Mouse (Mus musculus) midbrain, embryonic 14.5 days (tissue): ENCODE results near the gene Mlph. TPM values are rescaled to one million over a fixed set of nuclear protein-coding genes. Genes with fewer than 3 reads are reported as not detected.

Experiments
- ATAC-seq: fragments of 200-750 bp; cut with Nextera tagmentation; 2 replicates; pipeline ENCODE4 v1.8.0; 2017; ENCODE audit warnings: moderate number of reproducible peaks, moderate library complexity; ENCODE audit not compliant: low FRiP score, low TSS enrichment
- DNase-seq: peaks from one replicate; pipeline ENCODE4 v3.0.0-alpha.2; 2015
- H3K27ac ChIP-seq: fragments of 300-500 bp; sonication (generic); replicated peaks from 2 replicates; pipeline ENCODE4 v1.5.1; 2014; ENCODE audit warnings: mild to moderate bottlenecking, low read depth, low read length, moderate library complexity
- H3K27me3 ChIP-seq: fragments of 300-500 bp; sonication (generic); 2 replicates; pipeline ENCODE4 v1.6.1; 2014; ENCODE audit warnings: low read length, control low read depth, mixed read lengths; ENCODE audit not compliant: control insufficient read depth, insufficient read depth
- H3K36me3 ChIP-seq: fragments of 300-500 bp; sonication (generic); 2 replicates; pipeline ENCODE4 v1.6.1; 2014; ENCODE audit warnings: low read length, control low read depth; ENCODE audit not compliant: control insufficient read depth, insufficient read depth
- H3K4me1 ChIP-seq: fragments of 300-500 bp; sonication (generic); 2 replicates; pipeline ENCODE4 v1.6.1; 2014; ENCODE audit warnings: mild to moderate bottlenecking, antibody characterized with exemption, low read length, control low read depth; ENCODE audit not compliant: control insufficient read depth, insufficient read depth
- H3K4me2 ChIP-seq: fragments of 300-500 bp; sonication (generic); 2 replicates; pipeline ENCODE4 v1.6.1; 2014; ENCODE audit warnings: mild to moderate bottlenecking, low read length, moderate library complexity
- H3K4me3 ChIP-seq: fragments of 300-500 bp; sonication (generic); replicated peaks from 2 replicates; pipeline ENCODE4 v1.5.1; 2014; ENCODE audit warnings: low read depth, low read length
- H3K9ac ChIP-seq: fragments of 300-500 bp; sonication (generic); replicated peaks from 2 replicates; pipeline ENCODE4 v1.6.1; 2014; ENCODE audit warnings: mild to moderate bottlenecking, low read length, moderate library complexity
- H3K9me3 ChIP-seq: fragments of 300-500 bp; sonication (generic); 2 replicates; pipeline ENCODE4 v1.6.1; 2016; ENCODE audit warnings: low read length, control low read depth, mixed read lengths; ENCODE audit not compliant: control insufficient read depth
- WGBS: fragments of 180-500 bp; shearing (Covaris S2); extraction: QIAGEN DNeasy Blood & Tissue Kit; methylation state at CpG from one replicate; pipeline ENCODE4 v1.1.7; 2014; 5-methylcytosine and 5-hydroxymethylcytosine counted together
- polyA plus RNA-seq: library from polyadenylated mRNA; unstranded; fragments of >200 nt; fragmentation: Nextera tagmentation; extraction: Ambion mirVana; gene quantifications from 2 replicates; pipeline ENCODE4 v1.2.1, GENCODE M21; 2014

Gene Mlph
- polyA plus RNA-seq, 1 experiment from 2014 or later: 0.12 TPM

GRCm38 (mm10) chr1:90981346-90981745 lies 66.5 kb downstream of the Mlph start:
- no peak overlapping the region for H3K4me2 ChIP-seq
- H3K4me1 ChIP-seq: no peaks in the 10 kb centered on the region
- no peak for DNase-seq
- H3K36me3 ChIP-seq: no peaks in the 10 kb centered on the region
- WGBS: 79% methylated on average over 3 of the region's 3 CpGs
- no peak for ATAC-seq
- H3K9me3 ChIP-seq: no peaks in the 10 kb centered on the region
- no peak overlapping the region for H3K9ac ChIP-seq
- H3K27me3 ChIP-seq: no peaks in the 10 kb centered on the region
- H3K4me3 ChIP-seq: no peak overlapping the region
- H3K27ac ChIP-seq: no peak overlapping the region

- WGBS: 83% methylated on average over 1 of the region's 1 CpGs
- H3K4me2 ChIP-seq: no peak overlapping the region
- no peak for ATAC-seq
- no peak overlapping the region for H3K4me3 ChIP-seq
- H3K9ac ChIP-seq: no peak overlapping the region
- no peaks in the 10 kb centered on the region for H3K9me3 ChIP-seq
- no peak overlapping the region for H3K27ac ChIP-seq
- H3K36me3 ChIP-seq: no peaks in the 10 kb centered on the region
- DNase-seq: no peak
- no peaks in the 10 kb centered on the region for H3K27me3 ChIP-seq
- H3K4me1 ChIP-seq: peaks cover 22% of the 10 kb centered on the region
These were observed 81.0 kb downstream of the Mlph start for GRCm38 (mm10) chr1:90995916-90996315.

- WGBS: 92% methylated on average over 4 of the region's 4 CpGs
These were observed 82.3 kb downstream of the Mlph start for GRCm38 (mm10) chr1:90997136-90997535.

GRCm38 (mm10) chr1:90997641-90998040 lies 82.8 kb downstream of the Mlph start:
- H3K9ac ChIP-seq: no peak overlapping the region
- peak overlapping the region; percentile 98 for H3K4me2 ChIP-seq
- 88% methylated on average over 5 of the region's 5 CpGs for WGBS
- H3K36me3 ChIP-seq: no peaks in the 10 kb centered on the region
- H3K27me3 ChIP-seq: no peaks in the 10 kb centered on the region
- DNase-seq (no peak), ATAC-seq (no peak)
- no peak overlapping the region for H3K27ac ChIP-seq
- no peaks in the 10 kb centered on the region for H3K9me3 ChIP-seq
- H3K4me3 ChIP-seq: no peak overlapping the region; the same call in 1 of the 2 replicates
- peaks cover 22% of the 10 kb centered on the region for H3K4me1 ChIP-seq

More at GRCm38 (mm10) chr1:90997136-90997535, 82.3 kb downstream of the Mlph start:
- Histone ChIP-seq H3K27ac (no peak overlapping the region), H3K9me3 (no peaks in the 10 kb centered on the region), H3K36me3 (no peaks in the 10 kb centered on the region), H3K4me3 (no peak overlapping the region), H3K4me1 (peaks cover 22% of the 10 kb centered on the region), H3K4me2 (no peak overlapping the region), H3K27me3 (no peaks in the 10 kb centered on the region), H3K9ac (no peak overlapping the region)
- no peak for DNase-seq
- ATAC-seq: no peak

- Histone ChIP-seq H3K9me3 (no peaks in the 10 kb centered on the region), H3K36me3 (no peaks in the 10 kb centered on the region), H3K4me3 (peak within 1 kb of the TSS; percentile 70), H3K4me2 (peak within 1 kb of the TSS; percentile 98), H3K27ac (peak within 1 kb of the TSS; percentile 39; the same call in 1 of the 2 replicates), H3K9ac (peak within 1 kb of the TSS; percentile 80), H3K27me3 (no peaks in the 10 kb centered on the region), H3K4me1 (peaks cover 22% of the 10 kb centered on the region)
- DNase-seq (peak; percentile 83), ATAC-seq (peak; percentile 85)
- 3% methylated on average over 59 of the region's 59 CpGs for WGBS
These were observed 83.5 kb downstream of the Mlph start, which contains the start of gene Lrrfip1 for GRCm38 (mm10) chr1:90998268-90998890. Gene Lrrfip1, plus strand, starts transcription at chr1:90998737.

GRCm38 (mm10) chr1:90998891-90999611 lies 84.2 kb downstream of the Mlph start:
- peak; percentile 73 for DNase-seq
- H3K9ac ChIP-seq: peak overlapping the region; percentile 80
- peak overlapping the region; percentile 70 for H3K4me3 ChIP-seq
- 1% methylated on average over 41 of the region's 41 CpGs for WGBS
- ATAC-seq: peak; percentile 63; the same call in 1 of the 2 replicates
- peak overlapping the region; percentile 98 for H3K4me2 ChIP-seq
- no peaks in the 10 kb centered on the region for H3K9me3 ChIP-seq
- H3K27ac ChIP-seq: peak overlapping the region; percentile 39; the same call in 1 of the 2 replicates
- no peaks in the 10 kb centered on the region for H3K27me3 ChIP-seq
- H3K36me3 ChIP-seq: no peaks in the 10 kb centered on the region
- H3K4me1 ChIP-seq: peaks cover 22% of the 10 kb centered on the region

GRCm38 (mm10) chr1:90999911-91000601 lies 85.2 kb downstream of the Mlph start:
- no peaks in the 10 kb centered on the region for H3K27me3 ChIP-seq
- DNase-seq (no peak), ATAC-seq (no peak)
- H3K4me3 ChIP-seq: peak overlapping the region; percentile 70
- H3K27ac ChIP-seq: no peak overlapping the region
- H3K36me3 ChIP-seq: no peaks in the 10 kb centered on the region
- peaks cover 22% of the 10 kb centered on the region for H3K4me1 ChIP-seq
- no peak overlapping the region; the same call in 1 of the 2 replicates for H3K9ac ChIP-seq
- 76% methylated on average over 10 of the region's 10 CpGs for WGBS
- peak overlapping the region; percentile 98 for H3K4me2 ChIP-seq
- H3K9me3 ChIP-seq: no peaks in the 10 kb centered on the region
